Mouse (Mus musculus) urinary bladder, adult 2 months (tissue): ENCODE data around the gene Itgb2l. TPM values are rescaled to one million over a fixed set of nuclear protein-coding genes. Genes with fewer than 3 reads are reported as not detected.

Source experiments
- DNase-seq: peaks from one replicate; pipeline ENCODE4 v3.0.0; 2022; ENCODE audit warnings: low spot score
- polyA plus RNA-seq: library from polyadenylated mRNA; depleted of rRNA; stranded (reverse); fragments of >200 nt; gene quantifications from 2 replicates; pipeline ENCODE4 v1.2.3, GENCODE M21; 2012

Itgb2l gene
- polyA plus RNA-seq, 1 experiment, result 0.06 TPM

DNA sequence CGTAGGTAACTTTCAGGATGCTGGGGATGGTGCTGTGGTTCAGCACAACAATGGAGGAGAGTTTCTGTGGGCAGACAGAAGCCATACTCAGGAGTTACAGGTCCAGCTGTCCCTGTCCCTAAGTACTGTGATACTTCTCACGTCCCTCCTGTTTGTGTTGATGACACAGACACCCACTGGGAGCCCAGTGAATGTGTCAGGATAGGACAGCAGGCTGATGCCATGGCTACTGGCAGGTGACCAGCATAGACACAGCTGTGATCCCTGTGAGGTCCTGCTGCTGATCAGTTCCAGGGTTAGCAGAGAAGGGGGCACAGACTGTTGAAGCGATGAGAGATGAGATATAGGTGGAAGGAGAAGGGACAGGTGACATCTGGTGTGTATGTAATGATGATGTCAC, 14.4 kb downstream of the Itgb2l start:
- no peak for DNase-seq

DNA sequence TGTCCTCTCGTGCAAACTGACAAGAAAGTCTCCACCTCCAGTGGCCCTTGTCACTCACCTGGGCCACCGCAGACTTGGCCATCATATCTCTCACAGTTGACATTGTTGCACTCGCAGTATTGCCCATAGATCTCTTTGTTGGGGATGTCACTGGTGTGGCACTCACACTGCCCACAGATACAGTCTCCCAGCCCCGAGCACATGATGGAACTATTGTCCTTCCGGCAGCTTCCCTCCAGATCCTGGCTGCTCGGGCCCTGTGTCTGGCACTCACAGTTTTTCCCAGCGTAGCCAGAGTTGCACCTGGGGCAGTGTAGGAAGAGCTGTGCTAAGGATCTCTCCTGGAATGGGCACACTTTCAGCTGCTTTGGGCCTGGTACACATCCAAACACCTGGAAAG, 16.7 kb downstream of the Itgb2l start:
- DNase-seq, result no peak

DNA sequence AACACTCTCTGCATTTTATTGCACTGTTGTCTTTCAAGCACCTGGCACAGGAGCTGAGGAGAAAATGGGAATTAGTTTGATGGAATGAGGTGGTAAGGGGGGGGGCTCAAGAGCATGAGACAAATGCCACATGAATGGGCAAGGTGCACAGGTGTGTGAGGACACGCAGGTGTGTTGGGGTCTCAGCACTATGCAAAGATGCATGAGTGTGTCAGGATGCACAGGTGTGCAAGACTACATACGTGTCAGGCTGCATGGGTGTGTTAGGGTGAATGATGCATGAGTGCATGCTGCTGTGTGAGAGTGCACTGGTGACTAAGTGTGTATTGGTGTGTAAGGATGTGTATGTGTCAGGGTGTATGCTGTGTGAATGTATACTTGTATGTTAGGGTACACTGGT, 18.4 kb downstream of the Itgb2l start:
- no peak for DNase-seq

- no peak for DNase-seq
Observed at GRCm38 (mm10) chr16:96408064-96408465, 35.4 kb downstream of the Itgb2l start.

DNA sequence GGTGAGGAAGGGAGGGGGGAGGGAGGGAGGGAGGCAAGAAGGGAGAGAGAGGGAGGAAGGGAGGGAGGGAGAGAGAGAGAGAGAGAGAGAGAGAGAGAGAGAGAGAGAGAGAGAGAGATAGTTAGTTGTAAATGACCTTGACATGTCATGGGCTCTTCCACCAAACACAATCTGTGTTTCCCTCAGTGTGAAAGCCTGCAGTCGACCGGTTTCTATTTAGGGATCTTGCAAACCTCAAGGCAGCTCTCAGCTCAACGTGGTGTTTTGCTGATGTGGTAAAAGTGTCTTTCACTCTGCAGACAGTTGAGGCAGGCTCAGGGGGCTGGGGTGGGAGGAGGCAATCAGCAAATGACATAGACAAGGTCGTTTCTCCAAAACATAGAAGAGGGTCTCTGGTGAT, 37.1 kb downstream of the Itgb2l start:
- DNase-seq, result no peak

GRCm38 (mm10) chr16:96402294-96402693, 41.1 kb downstream of the Itgb2l start:
- no peak for DNase-seq

DNA sequence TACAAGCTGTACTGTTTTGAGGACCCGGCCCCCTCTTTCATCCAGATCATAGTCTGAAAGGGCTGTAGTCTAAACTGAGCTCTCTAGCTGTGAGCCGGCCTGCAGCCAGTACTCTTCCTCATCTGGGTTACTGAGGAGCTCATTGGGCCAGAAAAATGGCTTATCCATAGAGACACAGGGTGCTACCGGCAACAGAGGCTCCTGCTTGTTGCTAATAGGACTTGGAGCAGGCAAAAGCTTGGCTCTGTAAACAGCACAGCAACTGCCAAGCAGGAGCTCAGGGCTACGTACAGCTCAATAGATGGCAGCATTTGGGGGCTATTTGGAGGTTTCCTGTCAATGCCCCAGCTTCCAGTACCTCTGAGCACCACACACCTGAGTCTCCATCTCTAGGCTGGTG, 43.4 kb downstream of the Itgb2l start:
- DNase-seq, result no peak

- DNase-seq, result no peak
Observed at GRCm38 (mm10) chr16:96398806-96399205, 44.6 kb downstream of the Itgb2l start.

GRCm38 (mm10) chr16:96396013-96396650, 47.3 kb downstream of the Itgb2l start:
- no peak for DNase-seq

DNA sequence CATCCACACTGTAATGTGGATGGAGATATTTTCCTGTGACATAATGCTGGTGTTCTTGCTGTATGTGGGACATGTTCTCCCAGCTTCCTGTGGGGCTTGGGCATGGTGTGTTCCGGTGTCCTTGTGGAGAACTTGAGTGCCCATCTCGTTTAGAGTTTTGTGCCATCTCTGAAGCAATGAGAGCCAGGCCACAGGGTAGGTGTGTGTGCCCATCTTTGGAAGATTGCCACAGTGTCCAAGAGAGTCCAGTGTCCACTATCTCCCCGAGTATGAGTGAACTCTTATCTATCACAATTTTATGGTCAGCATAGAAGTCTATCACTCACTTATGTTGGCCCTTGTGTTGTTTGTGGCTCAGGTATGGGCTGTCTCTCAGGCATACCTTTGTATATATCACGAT, 47.9 kb downstream of the Itgb2l start:
- DNase-seq, result no peak

DNA sequence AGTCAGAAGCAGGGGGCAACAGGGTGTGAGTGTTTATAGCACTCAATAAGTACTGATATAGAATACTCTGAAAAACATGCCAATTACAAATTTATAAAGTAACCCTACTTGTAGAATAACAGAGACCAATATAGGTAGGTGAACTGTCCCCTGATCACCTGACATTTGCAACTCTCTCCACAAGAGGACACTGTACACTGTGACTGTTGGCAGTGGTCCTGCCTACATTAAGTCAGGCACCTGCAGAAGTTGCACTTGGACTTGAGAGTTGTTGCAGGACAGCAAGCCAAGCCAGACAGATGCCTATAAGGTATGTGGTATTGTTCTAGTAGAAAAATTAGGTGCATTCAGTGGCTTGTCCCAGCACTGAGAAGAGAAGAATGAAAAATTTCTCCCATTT, 52.3 kb downstream of the Itgb2l start:
- no peak for DNase-seq

DNA sequence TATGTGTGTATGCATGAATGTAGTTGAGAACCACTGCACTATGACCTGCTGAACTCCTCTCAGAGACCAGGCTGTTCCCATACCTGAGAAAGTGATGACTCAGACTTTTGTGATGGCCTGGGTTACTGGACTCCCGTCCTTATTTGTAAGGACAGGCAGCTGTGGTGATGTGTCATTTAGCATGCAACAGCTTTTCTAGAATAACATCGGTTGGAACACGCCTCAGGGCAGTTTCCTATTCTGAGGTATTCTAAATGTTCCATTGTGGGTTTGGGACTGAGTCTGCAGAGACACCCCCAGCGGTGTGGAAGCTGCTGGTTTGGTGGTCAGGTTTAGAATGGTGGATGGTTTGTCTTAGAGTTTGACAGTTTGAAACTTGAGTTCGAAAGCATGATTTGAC, 54.9 kb downstream of the Itgb2l start:
- no peak for DNase-seq

DNA sequence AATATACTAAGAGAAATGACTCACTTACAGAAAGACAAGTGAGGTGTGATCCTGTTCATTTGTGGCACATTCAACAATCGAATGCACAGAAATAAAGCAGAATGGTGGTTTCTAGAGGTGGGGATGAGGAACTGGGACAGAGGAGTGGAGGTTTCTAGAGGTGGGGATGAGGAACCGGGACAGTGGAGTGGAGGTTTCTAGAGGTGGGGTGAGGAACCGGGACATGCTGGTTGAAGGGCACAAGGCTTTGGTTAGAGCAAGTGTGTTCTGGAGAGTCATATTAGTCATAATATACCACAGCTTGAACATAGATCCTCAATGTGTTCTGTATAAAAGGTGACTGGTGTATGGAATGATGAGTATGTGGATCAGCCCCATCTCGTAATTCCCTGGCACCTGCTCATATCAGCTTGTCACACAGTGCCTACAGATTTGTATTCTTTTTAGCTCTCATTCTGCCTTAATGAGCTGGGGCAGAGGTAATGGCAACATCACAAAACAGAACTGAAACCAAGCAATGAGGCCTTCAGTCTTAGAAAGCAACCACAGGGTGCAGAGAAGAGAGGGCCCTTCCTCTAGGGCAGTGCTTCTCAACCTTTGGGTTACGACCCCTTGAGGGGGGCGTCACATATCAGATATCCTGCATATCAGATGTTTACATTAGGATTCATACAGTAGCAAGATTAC, 55.6 kb downstream of the Itgb2l start:
- DNase-seq, result no peak

DNA sequence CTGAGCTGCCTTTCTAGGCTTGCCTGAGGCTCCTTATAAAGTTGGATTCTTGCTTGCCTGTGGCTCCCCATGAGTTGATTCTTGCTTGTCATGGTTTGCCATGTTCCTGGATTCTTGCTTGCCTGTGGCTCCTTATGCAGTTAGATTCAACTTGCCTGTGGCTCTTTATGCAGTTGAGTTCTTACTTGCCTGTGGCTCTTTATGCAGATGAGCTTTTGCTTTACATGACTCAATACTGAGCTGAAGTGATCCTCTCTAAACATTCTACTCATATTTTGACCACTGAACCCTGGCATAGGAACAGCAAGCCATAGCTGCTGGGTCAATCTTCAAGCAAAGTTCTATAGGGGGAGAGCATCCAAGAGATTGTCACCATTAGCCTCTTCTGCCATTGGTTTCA, 58.7 kb downstream of the Itgb2l start:
- no peak for DNase-seq

GRCm38 (mm10) chr16:96382496-96383181, 60.8 kb downstream of the Itgb2l start:
- no peak for DNase-seq

- DNase-seq, result no peak
Observed at GRCm38 (mm10) chr16:96381435-96381834, 62.0 kb downstream of the Itgb2l start.

DNA sequence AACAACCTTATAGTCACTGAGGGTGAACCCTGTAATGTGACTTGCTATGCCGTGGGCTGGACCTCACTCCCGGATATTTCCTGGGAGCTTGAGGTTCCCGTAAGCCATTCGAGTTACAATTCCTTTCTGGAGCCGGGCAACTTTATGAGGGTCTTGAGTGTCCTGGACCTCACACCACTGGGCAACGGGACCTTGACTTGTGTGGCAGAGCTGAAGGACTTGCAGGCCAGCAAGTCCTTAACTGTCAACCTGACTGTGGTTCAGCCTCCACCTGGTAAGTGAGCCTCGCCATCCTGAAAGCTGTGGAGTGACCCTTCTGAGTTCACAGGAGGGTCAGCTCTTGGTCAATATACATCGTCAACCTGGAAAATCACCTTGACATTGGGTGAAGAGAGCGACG, 65.3 kb downstream of the Itgb2l start:
- no peak for DNase-seq

DNA sequence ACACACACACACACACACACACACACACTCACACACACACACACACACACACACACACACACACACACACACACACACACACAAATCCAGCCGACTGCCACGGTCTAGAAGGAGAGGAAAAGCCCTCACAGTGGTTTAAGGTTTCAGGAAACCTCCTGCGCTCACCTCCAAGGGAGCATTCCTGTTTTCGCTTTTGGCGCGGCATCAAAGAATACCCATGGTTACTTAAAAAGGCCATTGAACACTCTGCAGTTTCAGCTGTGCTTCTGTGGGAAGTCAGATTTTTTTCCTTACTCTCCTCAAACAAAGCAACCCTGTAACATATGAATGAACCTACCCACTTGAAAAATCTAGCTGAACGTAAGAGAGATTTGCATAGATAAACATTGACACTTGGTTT, 67.1 kb downstream of the Itgb2l start:
- no peak for DNase-seq

DNA sequence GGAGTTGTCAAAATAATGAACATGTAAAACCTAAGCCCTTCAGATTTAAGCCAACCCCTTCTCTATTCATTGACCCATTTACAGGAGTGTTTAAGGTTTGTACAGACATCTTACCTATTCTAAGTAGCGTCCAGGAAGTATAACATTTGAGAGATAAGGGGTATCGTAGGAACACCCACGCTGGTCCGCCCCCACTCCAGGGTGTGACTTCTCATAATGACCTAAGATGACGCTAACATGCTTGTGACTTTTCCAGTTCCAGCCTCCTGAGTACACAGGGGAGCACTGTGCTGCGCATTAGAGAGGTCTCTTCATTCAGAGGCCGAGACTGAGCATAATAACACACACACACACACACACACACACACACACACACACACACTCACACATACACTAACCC, 67.9 kb downstream of the Itgb2l start:
- no peak for DNase-seq

DNA sequence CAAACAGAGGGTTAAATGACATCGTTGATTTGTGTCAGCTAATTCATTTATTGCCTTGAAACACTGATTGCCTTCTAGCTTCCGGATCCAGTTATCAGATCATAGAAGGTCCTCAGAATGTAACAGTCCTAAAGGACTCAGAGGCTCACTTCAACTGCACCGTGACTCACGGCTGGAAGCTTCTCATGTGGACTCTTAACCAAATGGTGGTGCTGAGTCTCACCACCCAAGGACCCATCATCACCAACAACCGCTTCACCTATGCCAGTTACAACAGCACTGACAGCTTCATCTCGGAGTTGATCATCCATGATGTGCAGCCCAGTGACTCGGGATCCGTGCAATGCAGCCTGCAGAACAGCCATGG, 70.7 kb downstream of the Itgb2l start:
- no peak for DNase-seq
